Mouse (Mus musculus): Measurements from ENCODE around the gene Rpusd3. TPM values are rescaled to one million over a fixed set of nuclear protein-coding genes. Genes with fewer than 3 reads are reported as not detected.

Rpusd3 gene
- polyA plus RNA-seq, 1 experiment from 2014 or later: 20.3 TPM

GRCm38 (mm10) chr6:113424187-113424586 lies 5.0 kb upstream of the Rpusd3 start:
- WGBS: 89% methylated on average over 7 of the region's 7 CpGs

GRCm38 (mm10) chr6:113423000-113423399 lies 3.9 kb upstream of the Rpusd3 start:
- Histone ChIP-seq H3K36me3 (ENCODE audit: control insufficient read depth, insufficient read depth, low read length) (no peaks in the 10 kb centered on the region), H3K9me3 (replicated peaks; ENCODE audit: control insufficient read depth, low read length, poor library complexity, severe bottlenecking) (no peaks in the 10 kb centered on the region), H3K27me3 (ENCODE audit: control insufficient read depth, insufficient read depth, low read depth, low read length) (no peaks in the 10 kb centered on the region), H3K27ac (ENCODE audit: low read length) (no peak overlapping the region), H3K4me1 (ENCODE audit: control insufficient read depth, insufficient read depth, low read length) (peaks cover 9% of the 10 kb centered on the region), H3K9ac (ENCODE audit: low read depth, low read length) (no peak overlapping the region), H3K4me2 (ENCODE audit: low read length) (no peak overlapping the region), H3K4me3 (ENCODE audit: low read depth, low read length) (no peak overlapping the region)
- 73% methylated on average over 4 of the region's 4 CpGs for WGBS
- no peak for ATAC-seq

More at GRCm38 (mm10) chr6:113424187-113424586, 5.0 kb upstream of the Rpusd3 start:
- H3K4me2 ChIP-seq (ENCODE audit: low read length): no peak overlapping the region
- H3K36me3 ChIP-seq (ENCODE audit: control insufficient read depth, insufficient read depth, low read length): no peaks in the 10 kb centered on the region
- H3K27ac ChIP-seq (ENCODE audit: low read length): no peak overlapping the region
- peaks cover 4% of the 10 kb centered on the region; the same call in 1 of the 2 replicates for H3K4me1 ChIP-seq (ENCODE audit: control insufficient read depth, insufficient read depth, low read length)
- no peaks in the 10 kb centered on the region for H3K27me3 ChIP-seq (ENCODE audit: control insufficient read depth, insufficient read depth, low read depth, low read length)
- no peak overlapping the region for H3K4me3 ChIP-seq (ENCODE audit: low read depth, low read length)
- no peaks in the 10 kb centered on the region for H3K9me3 ChIP-seq (replicated peaks; ENCODE audit: control insufficient read depth, low read length, poor library complexity, severe bottlenecking)
- H3K9ac ChIP-seq (ENCODE audit: low read depth, low read length): no peak overlapping the region
- no peak for ATAC-seq

GRCm38 (mm10) chr6:113418441-113419198 lies 520 bp downstream of the Rpusd3 start:
- peak overlapping the region; percentile 78 for H3K9ac ChIP-seq (ENCODE audit: low read depth, low read length)
- H3K27ac ChIP-seq (ENCODE audit: low read length): peak overlapping the region; percentile 68; the same call in 1 of the 2 replicates
- peak; percentile 59 for ATAC-seq
- H3K27me3 ChIP-seq (ENCODE audit: control insufficient read depth, insufficient read depth, low read depth, low read length): no peaks in the 10 kb centered on the region
- H3K4me1 ChIP-seq (ENCODE audit: control insufficient read depth, insufficient read depth, low read length): peaks cover 15% of the 10 kb centered on the region
- peak overlapping the region; percentile 72 for H3K4me3 ChIP-seq (ENCODE audit: low read depth, low read length)
- H3K9me3 ChIP-seq (replicated peaks; ENCODE audit: control insufficient read depth, low read length, poor library complexity, severe bottlenecking): no peaks in the 10 kb centered on the region
- peak overlapping the region; percentile 65 for H3K4me2 ChIP-seq (ENCODE audit: low read length)
- H3K36me3 ChIP-seq (ENCODE audit: control insufficient read depth, insufficient read depth, low read length): peaks cover 2% of the 10 kb centered on the region; the same call in 1 of the 2 replicates
- 16% methylated on average over 16 of the region's 16 CpGs for WGBS

GRCm38 (mm10) chr6:113416416-113416815 lies 2.7 kb downstream of the Rpusd3 start:
- Histone ChIP-seq H3K4me3 (ENCODE audit: low read depth, low read length) (no peak overlapping the region), H3K36me3 (ENCODE audit: control insufficient read depth, insufficient read depth, low read length) (peaks cover 5% of the 10 kb centered on the region), H3K4me1 (ENCODE audit: control insufficient read depth, insufficient read depth, low read length) (peaks cover 15% of the 10 kb centered on the region), H3K9ac (ENCODE audit: low read depth, low read length) (no peak overlapping the region), H3K4me2 (ENCODE audit: low read length) (no peak overlapping the region), H3K27ac (ENCODE audit: low read length) (no peak overlapping the region), H3K27me3 (ENCODE audit: control insufficient read depth, insufficient read depth, low read depth, low read length) (no peaks in the 10 kb centered on the region), H3K9me3 (replicated peaks; ENCODE audit: control insufficient read depth, low read length, poor library complexity, severe bottlenecking) (no peaks in the 10 kb centered on the region)
- WGBS: 84% methylated on average over 5 of the region's 5 CpGs
- no peak for ATAC-seq

GRCm38 (mm10) chr6:113410001-113410400 lies 9.1 kb downstream of the Rpusd3 start:
- Histone ChIP-seq H3K9ac (ENCODE audit: low read depth, low read length) (no peak overlapping the region), H3K27ac (ENCODE audit: low read length) (no peak overlapping the region), H3K36me3 (ENCODE audit: control insufficient read depth, insufficient read depth, low read length) (peaks cover 12% of the 10 kb centered on the region), H3K9me3 (replicated peaks; ENCODE audit: control insufficient read depth, low read length, poor library complexity, severe bottlenecking) (no peaks in the 10 kb centered on the region), H3K4me1 (ENCODE audit: control insufficient read depth, insufficient read depth, low read length) (no peaks in the 10 kb centered on the region), H3K4me3 (ENCODE audit: low read depth, low read length) (no peak overlapping the region), H3K27me3 (ENCODE audit: control insufficient read depth, insufficient read depth, low read depth, low read length) (no peaks in the 10 kb centered on the region), H3K4me2 (ENCODE audit: low read length) (no peak overlapping the region)
- no peak for ATAC-seq
- 75% methylated on average over 1 of the region's 1 CpGs for WGBS

GRCm38 (mm10) chr6:113406683-113407082 lies 12.5 kb downstream of the Rpusd3 start:
- Histone ChIP-seq H3K4me3 (ENCODE audit: low read depth, low read length) (no peak overlapping the region), H3K4me2 (ENCODE audit: low read length) (no peak overlapping the region), H3K27me3 (ENCODE audit: control insufficient read depth, insufficient read depth, low read depth, low read length) (no peaks in the 10 kb centered on the region), H3K9ac (ENCODE audit: low read depth, low read length) (no peak overlapping the region), H3K36me3 (ENCODE audit: control insufficient read depth, insufficient read depth, low read length) (peaks cover 7% of the 10 kb centered on the region), H3K4me1 (ENCODE audit: control insufficient read depth, insufficient read depth, low read length) (no peaks in the 10 kb centered on the region), H3K27ac (ENCODE audit: low read length) (no peak overlapping the region), H3K9me3 (replicated peaks; ENCODE audit: control insufficient read depth, low read length, poor library complexity, severe bottlenecking) (no peaks in the 10 kb centered on the region)
- no peak for ATAC-seq
- WGBS: 77% methylated on average over 9 of the region's 9 CpGs

GRCm38 (mm10) chr6:113405483-113405882 lies 13.7 kb downstream of the Rpusd3 start:
- ATAC-seq: no peak
- Histone ChIP-seq H3K4me1 (ENCODE audit: control insufficient read depth, insufficient read depth, low read length) (no peaks in the 10 kb centered on the region), H3K36me3 (ENCODE audit: control insufficient read depth, insufficient read depth, low read length) (peaks cover 7% of the 10 kb centered on the region), H3K4me3 (ENCODE audit: low read depth, low read length) (no peak overlapping the region), H3K9ac (ENCODE audit: low read depth, low read length) (no peak overlapping the region), H3K27me3 (ENCODE audit: control insufficient read depth, insufficient read depth, low read depth, low read length) (no peaks in the 10 kb centered on the region), H3K9me3 (replicated peaks; ENCODE audit: control insufficient read depth, low read length, poor library complexity, severe bottlenecking) (no peaks in the 10 kb centered on the region), H3K27ac (ENCODE audit: low read length) (no peak overlapping the region), H3K4me2 (ENCODE audit: low read length) (no peak overlapping the region)
- 91% methylated on average over 6 of the region's 6 CpGs for WGBS

GRCm38 (mm10) chr6:113404649-113405448 lies 14.3 kb downstream of the Rpusd3 start:
- H3K27me3 ChIP-seq (ENCODE audit: control insufficient read depth, insufficient read depth, low read depth, low read length): no peaks in the 10 kb centered on the region
- no peak overlapping the region for H3K4me3 ChIP-seq (ENCODE audit: low read depth, low read length)
- no peak for ATAC-seq
- H3K9me3 ChIP-seq (replicated peaks; ENCODE audit: control insufficient read depth, low read length, poor library complexity, severe bottlenecking): no peaks in the 10 kb centered on the region
- H3K36me3 ChIP-seq (ENCODE audit: control insufficient read depth, insufficient read depth, low read length): peaks cover 7% of the 10 kb centered on the region
- no peak overlapping the region for H3K9ac ChIP-seq (ENCODE audit: low read depth, low read length)
- H3K27ac ChIP-seq (ENCODE audit: low read length): no peak overlapping the region
- H3K4me1 ChIP-seq (ENCODE audit: control insufficient read depth, insufficient read depth, low read length): no peaks in the 10 kb centered on the region
- H3K4me2 ChIP-seq (ENCODE audit: low read length): no peak overlapping the region
- 74% methylated on average over 12 of the region's 12 CpGs for WGBS

- H3K4me2 ChIP-seq (ENCODE audit: low read length): no peak overlapping the region
- H3K9me3 ChIP-seq (replicated peaks; ENCODE audit: control insufficient read depth, low read length, poor library complexity, severe bottlenecking): no peaks in the 10 kb centered on the region
- 0 out of 2 replicates have a peak, but pooled peaks cover 2% of the 10 kb centered on the region for H3K36me3 ChIP-seq (ENCODE audit: control insufficient read depth, insufficient read depth, low read length)
- no peak overlapping the region for H3K4me3 ChIP-seq (ENCODE audit: low read depth, low read length)
- no peak overlapping the region for H3K27ac ChIP-seq (ENCODE audit: low read length)
- no peak for ATAC-seq
- 91% methylated on average over 13 of the region's 13 CpGs for WGBS
- H3K9ac ChIP-seq (ENCODE audit: low read depth, low read length): no peak overlapping the region
- no peaks in the 10 kb centered on the region for H3K4me1 ChIP-seq (ENCODE audit: control insufficient read depth, insufficient read depth, low read length)
- no peaks in the 10 kb centered on the region for H3K27me3 ChIP-seq (ENCODE audit: control insufficient read depth, insufficient read depth, low read depth, low read length)
Observed at GRCm38 (mm10) chr6:113402094-113402493, 17.0 kb downstream of the Rpusd3 start.
